Mouse (Mus musculus): ENCODE data around the gene Olig3. TPM values are rescaled to one million over a fixed set of nuclear protein-coding genes. Genes with fewer than 3 reads are reported as not detected.

Olig3 gene
- total and polyA plus RNA-seq, 3 experiments, result not detected

DNA sequence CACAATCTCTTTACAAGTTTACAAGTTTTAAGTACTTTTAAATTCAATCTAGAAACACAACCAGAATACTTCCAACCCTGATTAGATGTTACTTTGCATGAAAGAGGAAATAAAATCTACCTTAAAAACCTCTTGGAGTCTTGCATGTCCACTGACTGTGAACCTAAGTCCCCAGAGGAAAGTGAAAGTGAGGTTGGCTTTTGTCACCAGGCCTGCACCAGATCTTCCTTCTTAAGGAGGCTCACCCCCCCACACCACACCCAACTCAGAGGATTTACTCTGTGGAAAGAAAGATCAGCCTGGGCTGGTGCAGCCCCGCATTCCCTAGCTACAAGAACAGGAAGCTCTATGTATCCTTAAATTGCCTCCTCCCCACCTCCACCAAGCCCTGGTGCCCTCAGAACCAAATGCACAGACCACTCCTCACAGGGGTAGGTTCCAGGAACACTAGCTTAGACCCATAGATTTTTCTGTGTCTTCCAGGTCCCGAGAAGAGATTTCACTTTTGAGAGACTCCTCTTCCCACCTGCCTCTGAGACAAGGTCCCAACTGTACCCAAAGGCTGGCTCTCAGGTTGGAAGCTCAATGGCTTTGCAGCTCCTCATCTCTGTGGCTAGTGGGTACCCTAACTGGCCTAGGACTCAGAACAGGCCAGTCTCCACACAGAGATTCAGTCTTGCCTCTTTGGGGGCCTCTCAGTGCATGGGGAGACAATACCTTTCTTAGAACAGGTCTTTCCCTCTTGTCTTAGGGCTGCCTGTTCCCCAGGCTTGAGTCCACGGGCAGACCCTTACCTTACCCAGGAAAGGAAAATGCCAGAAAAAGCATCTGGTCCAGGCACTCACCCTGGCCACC is 4.3 kb downstream of the Olig3 start:
- Histone ChIP-seq H3K9me3 (replicated peaks; ENCODE audit: insufficient read depth, low read length) (no peaks in the 10 kb centered on the region), H3K4me3 (ENCODE audit: control insufficient read depth in 1 of 2, insufficient read depth in 1 of 2, low read depth in 2 of 2, low read length in 2 of 2) (no peak overlapping the region), H3K4me1 (ENCODE audit: control insufficient read depth in 1 of 2, insufficient read depth in 2 of 2, low read length in 2 of 2) (no peaks in the 10 kb centered on the region), H3K36me3 (ENCODE audit: control insufficient read depth in 1 of 2, insufficient read depth in 2 of 2, low read length in 2 of 2) (no peaks in the 10 kb centered on the region), H3K27me3 (ENCODE audit: control insufficient read depth in 1 of 2, insufficient read depth in 2 of 2, low read length in 2 of 2) (no peaks in the 10 kb centered on the region), H3K27ac (ENCODE audit: control insufficient read depth, low read depth, low read length) (no peak overlapping the region), H3K79me2 (ENCODE audit: control insufficient read depth, insufficient read depth, low read length, poor library complexity) (no peaks in the 10 kb centered on the region), H3K9ac (ENCODE audit: control insufficient read depth, low read depth, low read length, poor library complexity, severe bottlenecking) (no peak overlapping the region)
- no peak for DNase-seq (ENCODE audit: low read depth, low spot score)
- TF ChIP-seq MYC (IDR thresholded peaks at IDR 0.05; ENCODE audit: low read depth, low read length), result no peak
- TF ChIP-seq ELF1 (IDR thresholded peaks at IDR 0.05; ENCODE audit: low read depth, low read length), result no peak

GRCm38 (mm10) chr10:19361539-19362293 is 5.4 kb downstream of the Olig3 start:
- Histone ChIP-seq H3K36me3 (ENCODE audit: control insufficient read depth in 1 of 2, insufficient read depth in 2 of 2, low read length in 2 of 2) (no peaks in the 10 kb centered on the region), H3K27me3 (ENCODE audit: control insufficient read depth in 1 of 2, insufficient read depth in 2 of 2, low read length in 2 of 2) (no peaks in the 10 kb centered on the region), H3K4me1 (ENCODE audit: control insufficient read depth in 1 of 2, insufficient read depth in 2 of 2, low read length in 2 of 2) (no peaks in the 10 kb centered on the region), H3K9ac (ENCODE audit: control insufficient read depth, low read depth, low read length, poor library complexity, severe bottlenecking) (no peak overlapping the region), H3K79me2 (ENCODE audit: control insufficient read depth, insufficient read depth, low read length, poor library complexity) (no peaks in the 10 kb centered on the region), H3K9me3 (replicated peaks; ENCODE audit: insufficient read depth, low read length) (no peaks in the 10 kb centered on the region), H3K27ac (ENCODE audit: control insufficient read depth, low read depth, low read length) (no peak overlapping the region), H3K4me3 (ENCODE audit: control insufficient read depth in 1 of 2, insufficient read depth in 1 of 2, low read depth in 2 of 2, low read length in 2 of 2) (no peak overlapping the region)
- TF ChIP-seq POLR2A (IDR thresholded peaks at IDR 0.05; ENCODE audit: control insufficient read depth in 1 of 2, insufficient read depth in 1 of 2, low read depth in 1 of 2, low read length in 2 of 2, poor library complexity in 1 of 2) (no peak), MAX (IDR thresholded peaks at IDR 0.05; ENCODE audit: low read length) (no peak), E2F4 (IDR thresholded peaks at IDR 0.05; ENCODE audit: borderline replicate concordance, low read depth, low read length) (no peak), EP300 (IDR thresholded peaks at IDR 0.05; ENCODE audit: low read depth in 1 of 2, low read length in 2 of 2) (no peak), RCOR1 (IDR thresholded peaks at IDR 0.05; ENCODE audit: low read depth, low read length) (no peak), ELF1 (IDR thresholded peaks at IDR 0.05; ENCODE audit: low read depth, low read length) (no peak), SIN3A (IDR thresholded peaks at IDR 0.05; ENCODE audit: low read length) (no peak)
- DNase-seq (ENCODE audit: low read depth, low spot score), result no peak

DNA sequence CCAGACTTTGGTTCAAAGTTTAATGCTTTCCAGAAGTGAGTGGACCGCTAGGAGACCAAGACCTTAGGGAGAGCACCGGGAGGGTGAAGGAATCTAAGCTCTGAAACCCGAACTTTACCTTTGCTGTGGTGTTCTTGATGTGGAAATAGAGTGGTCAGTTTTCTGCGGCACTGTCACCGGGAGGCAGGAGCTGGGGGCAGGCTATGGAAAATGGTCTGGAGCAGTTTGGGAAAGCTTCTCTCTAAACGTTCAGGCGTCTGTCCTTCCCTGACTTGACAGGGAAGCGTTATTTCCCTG is 5.9 kb downstream of the Olig3 start:
- H3K36me3 ChIP-seq (ENCODE audit: control insufficient read depth in 1 of 2, insufficient read depth in 2 of 2, low read length in 2 of 2), result no peaks in the 10 kb centered on the region
- H3K4me3 ChIP-seq (ENCODE audit: control insufficient read depth in 1 of 2, insufficient read depth in 1 of 2, low read depth in 2 of 2, low read length in 2 of 2), result no peak overlapping the region
- H3K79me2 ChIP-seq (ENCODE audit: control insufficient read depth, insufficient read depth, low read length, poor library complexity), result no peaks in the 10 kb centered on the region
- no peak overlapping the region for H3K27ac ChIP-seq (ENCODE audit: control insufficient read depth, low read depth, low read length)
- H3K27me3 ChIP-seq (ENCODE audit: control insufficient read depth in 1 of 2, insufficient read depth in 2 of 2, low read length in 2 of 2), result no peaks in the 10 kb centered on the region
- DNase-seq (ENCODE audit: low read depth, low spot score), result no peak
- TF ChIP-seq RAD21 (IDR thresholded peaks at IDR 0.05; ENCODE audit: low read depth, low read length) (no peak), POLR2AphosphoS5 (IDR thresholded peaks at IDR 0.05; ENCODE audit: borderline replicate concordance, low read depth, low read length) (no peak), MAFK (IDR thresholded peaks at IDR 0.05; ENCODE audit: borderline replicate concordance, low read depth, low read length) (no peak), TCF12 (IDR thresholded peaks at IDR 0.05; ENCODE audit: low read depth, low read length) (no peak), MAZ (IDR thresholded peaks at IDR 0.05; ENCODE audit: low read depth, low read length) (no peak), GABPA (IDR thresholded peaks at IDR 0.05; ENCODE audit: low read depth, low read length) (no peak), MYC (IDR thresholded peaks at IDR 0.05; ENCODE audit: low read depth, low read length) (no peak), CHD1 (IDR thresholded peaks at IDR 0.05; ENCODE audit: low read depth, low read length) (no peak), ELF1 (IDR thresholded peaks at IDR 0.05; ENCODE audit: low read depth, low read length) (no peak), POLR2AphosphoS2 (IDR thresholded peaks at IDR 0.05; ENCODE audit: low read length) (no peak), UBTF (IDR thresholded peaks at IDR 0.05; ENCODE audit: borderline replicate concordance, insufficient read depth, low read depth, low read length) (no peak), NELFE (IDR thresholded peaks at IDR 0.05; ENCODE audit: low read depth, low read length) (no peak), POLR2A (IDR thresholded peaks at IDR 0.05; ENCODE audit: control insufficient read depth in 1 of 2, insufficient read depth in 1 of 2, low read depth in 1 of 2, low read length in 2 of 2, poor library complexity in 1 of 2) (no peak), BHLHE40 (IDR thresholded peaks at IDR 0.05; ENCODE audit: borderline replicate concordance, low read depth, low read length) (no peak), GATA1 (IDR thresholded peaks at IDR 0.05; ENCODE audit: low read depth, low read length) (no peak), MEF2A (IDR thresholded peaks at IDR 0.05; ENCODE audit: extremely low read depth, insufficient replicate concordance, low read depth, low read length, poor library complexity, severe bottlenecking) (no peak), TAL1 (IDR thresholded peaks at IDR 0.05; ENCODE audit: low read length) (no peak)
- H3K4me1 ChIP-seq (ENCODE audit: control insufficient read depth in 1 of 2, insufficient read depth in 2 of 2, low read length in 2 of 2), result no peaks in the 10 kb centered on the region
- no peak overlapping the region for H3K9ac ChIP-seq (ENCODE audit: control insufficient read depth, low read depth, low read length, poor library complexity, severe bottlenecking)
- no peaks in the 10 kb centered on the region for H3K9me3 ChIP-seq (replicated peaks; ENCODE audit: insufficient read depth, low read length)

Measured in MEL (cell line).